Mouse (Mus musculus) myocyte (in vitro differentiated cells): ENCODE measurements around the gene Slc9a9.

ENCODE experiments used
- CEBPB ChIP-seq: IDR thresholded peaks from 2 replicates; pipeline ENCODE4 v1.6.1; 2011; ENCODE audit warnings: mild to moderate bottlenecking, moderate library complexity; ENCODE audit not compliant: poor library complexity, insufficient read depth, severe bottlenecking
- E2F4 ChIP-seq: IDR thresholded peaks from one replicate; pipeline ENCODE4 v1.6.1; 2011; ENCODE audit warnings: mild to moderate bottlenecking, control low read depth, moderate library complexity; ENCODE audit not compliant: insufficient read depth
- MAX ChIP-seq: IDR thresholded peaks from one replicate; pipeline ENCODE4 v1.6.1; 2011; ENCODE audit warnings: low read depth, mild to moderate bottlenecking, control low read depth
- MYOD1 ChIP-seq, 3 experiments: IDR thresholded peaks; one replicate each; pipeline ENCODE4 v1.6.1; 2011; ENCODE audit warnings: control low read depth in 2 of 3, low read depth in 2 of 3, mild to moderate bottlenecking in 2 of 3, moderate library complexity in 1 of 3; ENCODE audit not compliant: insufficient read length in 2 of 3, control insufficient read depth in 1 of 3
- MYOG ChIP-seq, 3 experiments: IDR thresholded peaks; one replicate each; pipeline ENCODE4 v1.6.1; 2011; ENCODE audit warnings: control low read depth in 2 of 3, low read depth in 2 of 3, mild to moderate bottlenecking in 2 of 3; ENCODE audit not compliant: insufficient read length in 2 of 3, control insufficient read depth in 1 of 3, insufficient read depth in 1 of 3
- POLR2A ChIP-seq: IDR thresholded peaks from one replicate; pipeline ENCODE4 v1.6.1; 2011; ENCODE audit warnings: low read depth, mild to moderate bottlenecking, control low read depth, moderate library complexity; ENCODE audit not compliant: insufficient read length
- POLR2AphosphoS2 ChIP-seq: IDR thresholded peaks from one replicate; pipeline ENCODE4 v1.6.1; 2011; ENCODE audit warnings: low read depth, control low read depth; ENCODE audit not compliant: insufficient read length
- REST ChIP-seq: IDR thresholded peaks from one replicate; pipeline ENCODE4 v1.6.1; 2011; ENCODE audit warnings: mild to moderate bottlenecking, control low read depth, moderate library complexity; ENCODE audit not compliant: insufficient read depth, insufficient read length
- TCF12 ChIP-seq: IDR thresholded peaks from one replicate; pipeline ENCODE4 v1.6.1; 2011; ENCODE audit warnings: mild to moderate bottlenecking, control low read depth; ENCODE audit not compliant: poor library complexity, insufficient read depth, severe bottlenecking
- TCF3 ChIP-seq: IDR thresholded peaks from one replicate; pipeline ENCODE4 v1.6.1; 2011; ENCODE audit warnings: low read depth, control low read depth; ENCODE audit not compliant: insufficient read length
- USF1 ChIP-seq: IDR thresholded peaks from one replicate; pipeline ENCODE4 v1.6.1; 2011; ENCODE audit warnings: low read depth, mild to moderate bottlenecking, control low read depth, moderate library complexity

DNA sequence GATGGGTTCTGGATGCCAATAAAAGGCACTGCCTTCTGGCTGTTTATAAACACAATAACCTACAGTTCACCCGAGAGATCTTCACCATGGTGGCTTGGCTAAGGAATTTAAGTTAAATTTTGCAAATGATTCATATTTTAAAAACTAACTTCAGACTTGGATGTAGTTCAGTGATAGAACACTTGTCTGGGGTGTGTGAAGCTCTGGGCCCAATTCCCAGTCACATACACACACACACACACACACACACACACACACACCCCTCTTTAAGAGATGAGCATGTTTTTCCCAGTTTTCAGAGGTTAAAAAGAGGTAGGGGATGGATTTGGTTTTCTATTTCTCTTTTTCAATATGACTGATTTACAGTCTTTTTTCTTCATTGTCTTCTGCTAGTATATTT, 15.9 kb downstream of the Slc9a9 start:
- TF ChIP-seq POLR2A, result no peak
- no peak for TF ChIP-seq USF1
- no peak for TF ChIP-seq CEBPB
- no peak for TF ChIP-seq E2F4
- TF ChIP-seq MAX, result no peak
- no peak for TF ChIP-seq TCF12
- TF ChIP-seq TCF3, result no peak
- no peak for TF ChIP-seq POLR2AphosphoS2
- TF ChIP-seq REST, result no peak
- no peak for TF ChIP-seq MYOG (IDR thresholded peaks at IDR 0.05; ENCODE audit: control insufficient read depth in 1 of 3, insufficient read depth in 1 of 3, insufficient read length in 2 of 3, low read depth in 2 of 3)
- no peak for TF ChIP-seq MYOD1 (IDR thresholded peaks at IDR 0.05; ENCODE audit: control insufficient read depth in 1 of 3, insufficient read length in 2 of 3, low read depth in 2 of 3)
